Mouse (Mus musculus): ENCODE data around the gene Ctsa. TPM values are rescaled to one million over a fixed set of nuclear protein-coding genes. Genes with fewer than 3 reads are reported as not detected.
A peak's percentile ranks its signal among the peaks of the same experiment; 100 is the strongest.

Gene Ctsa
- total and polyA plus RNA-seq, 2 experiments, result 112 to 279 TPM

- H3K36me3 ChIP-seq (ENCODE audit: control insufficient read depth, insufficient read depth, low read length), result peaks cover 4% of the 10 kb centered on the region; the same call in 1 of the 2 replicates
- no peak overlapping the region for H3K4me3 ChIP-seq (ENCODE audit: insufficient read depth, low read depth, low read length)
- DNase-seq (ENCODE audit: extremely low read depth, low read depth, low spot score), result no peak
- WGBS, result 97% methylated on average over 1 of the region's 1 CpGs
- no peaks in the 10 kb centered on the region for H3K27me3 ChIP-seq (ENCODE audit: control insufficient read depth, insufficient read depth, low read length)
- peaks cover 9% of the 10 kb centered on the region for H3K79me2 ChIP-seq (ENCODE audit: control insufficient read depth, insufficient read depth, low read length)
- peaks cover 3% of the 10 kb centered on the region; the same call in 1 of the 2 replicates for H3K4me1 ChIP-seq (ENCODE audit: control insufficient read depth, insufficient read depth, low read length)
- no peak for TF ChIP-seq POLR2A (IDR thresholded peaks at IDR 0.05; ENCODE audit: extremely low read depth, insufficient read depth, low read length)
- no peak for TF ChIP-seq CTCF (IDR thresholded peaks at IDR 0.05; ENCODE audit: low read depth, low read length)
- no peak overlapping the region for H3K27ac ChIP-seq (replicated peaks; ENCODE audit: insufficient read depth, low read depth, low read length)
- H3K9ac ChIP-seq (ENCODE audit: low read depth, low read length), result no peak overlapping the region
These were observed 3.6 kb upstream of the Ctsa start for GRCm38 (mm10) chr2:164829090-164829489.

DNA sequence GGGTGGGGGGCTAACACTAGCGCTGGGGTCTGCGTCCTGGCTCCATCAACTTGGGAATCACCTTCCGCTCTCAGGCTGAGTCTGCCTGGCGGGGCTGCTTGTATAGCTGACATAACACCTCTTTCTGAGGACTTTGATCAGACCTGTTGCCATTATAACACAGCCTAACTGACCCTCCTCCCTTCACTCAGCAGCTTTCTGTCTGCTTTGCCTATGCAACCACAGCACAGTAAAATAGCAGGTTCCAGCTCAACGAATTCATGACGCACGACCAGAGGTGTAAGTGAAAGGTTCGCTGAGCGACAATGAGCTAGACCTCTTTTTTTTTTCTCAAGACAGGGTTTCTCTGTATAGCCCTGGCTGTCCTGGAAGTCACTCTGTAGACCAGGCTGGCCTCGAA is 1.6 kb upstream of the Ctsa start:
- no peak for TF ChIP-seq CTCF (IDR thresholded peaks at IDR 0.05; ENCODE audit: low read depth, low read length)
- TF ChIP-seq POLR2A (IDR thresholded peaks at IDR 0.05; ENCODE audit: extremely low read depth, insufficient read depth, low read length), result no peak
- Histone ChIP-seq H3K4me1 (ENCODE audit: control insufficient read depth, insufficient read depth, low read length) (peaks cover 7% of the 10 kb centered on the region; the same call in 1 of the 2 replicates), H3K27me3 (ENCODE audit: control insufficient read depth, insufficient read depth, low read length) (no peaks in the 10 kb centered on the region), H3K4me3 (ENCODE audit: insufficient read depth, low read depth, low read length) (no peak overlapping the region), H3K79me2 (ENCODE audit: control insufficient read depth, insufficient read depth, low read length) (no peaks in the 10 kb centered on the region; the same call in 1 of the 2 replicates), H3K9ac (ENCODE audit: low read depth, low read length) (no peak overlapping the region), H3K27ac (replicated peaks; ENCODE audit: insufficient read depth, low read depth, low read length) (no peak overlapping the region), H3K36me3 (ENCODE audit: control insufficient read depth, insufficient read depth, low read length) (no peaks in the 10 kb centered on the region)
- no peak for DNase-seq (ENCODE audit: extremely low read depth, low read depth, low spot score)
- 62% methylated on average over 10 of the region's 10 CpGs for WGBS

- DNase-seq (ENCODE audit: extremely low read depth, low read depth, low spot score), result no peak
- Histone ChIP-seq H3K79me2 (ENCODE audit: control insufficient read depth, insufficient read depth, low read length) (no peaks in the 10 kb centered on the region; the same call in 1 of the 2 replicates), H3K36me3 (ENCODE audit: control insufficient read depth, insufficient read depth, low read length) (no peaks in the 10 kb centered on the region), H3K4me3 (ENCODE audit: insufficient read depth, low read depth, low read length) (peak overlapping the region; percentile 62; the same call in 1 of the 2 replicates), H3K4me1 (ENCODE audit: control insufficient read depth, insufficient read depth, low read length) (peaks cover 7% of the 10 kb centered on the region; the same call in 1 of the 2 replicates), H3K27me3 (ENCODE audit: control insufficient read depth, insufficient read depth, low read length) (no peaks in the 10 kb centered on the region), H3K27ac (replicated peaks; ENCODE audit: insufficient read depth, low read depth, low read length) (no peak overlapping the region), H3K9ac (ENCODE audit: low read depth, low read length) (no peak overlapping the region)
- WGBS, result 67% methylated on average over 16 of the region's 16 CpGs
- TF ChIP-seq POLR2A (IDR thresholded peaks at IDR 0.05; ENCODE audit: extremely low read depth, insufficient read depth, low read length) (no peak), CTCF (IDR thresholded peaks at IDR 0.05; ENCODE audit: low read depth, low read length) (no peak)
These were observed 483 bp upstream of the Ctsa start for GRCm38 (mm10) chr2:164832032-164832747.

- TF ChIP-seq CTCF (IDR thresholded peaks at IDR 0.05; ENCODE audit: low read depth, low read length) (no peak), POLR2A (IDR thresholded peaks at IDR 0.05; ENCODE audit: extremely low read depth, insufficient read depth, low read length) (peak; percentile 63; the same call in 1 of the 2 replicates)
- WGBS, result under 1% methylated on average over 31 of the region's 31 CpGs
- Histone ChIP-seq H3K27me3 (ENCODE audit: control insufficient read depth, insufficient read depth, low read length) (no peaks in the 10 kb centered on the region), H3K27ac (replicated peaks; ENCODE audit: insufficient read depth, low read depth, low read length) (peak within 1 kb of the TSS; percentile 83), H3K4me1 (ENCODE audit: control insufficient read depth, insufficient read depth, low read length) (peaks cover 7% of the 10 kb centered on the region; the same call in 1 of the 2 replicates), H3K36me3 (ENCODE audit: control insufficient read depth, insufficient read depth, low read length) (peaks cover 4% of the 10 kb centered on the region; the same call in 1 of the 2 replicates), H3K79me2 (ENCODE audit: control insufficient read depth, insufficient read depth, low read length) (no peaks in the 10 kb centered on the region; the same call in 1 of the 2 replicates), H3K9ac (ENCODE audit: low read depth, low read length) (peak within 1 kb of the TSS; percentile 79), H3K4me3 (ENCODE audit: insufficient read depth, low read depth, low read length) (peak within 1 kb of the TSS; percentile 62)
- peak; percentile 86 for DNase-seq (ENCODE audit: extremely low read depth, low read depth, low spot score)
These were observed 764 bp downstream of the Ctsa start, which contains the start of gene Neurl2 for GRCm38 (mm10) chr2:164833314-164833959. TSS of gene Neurl2 (minus strand) at chr2:164833456.

DNA sequence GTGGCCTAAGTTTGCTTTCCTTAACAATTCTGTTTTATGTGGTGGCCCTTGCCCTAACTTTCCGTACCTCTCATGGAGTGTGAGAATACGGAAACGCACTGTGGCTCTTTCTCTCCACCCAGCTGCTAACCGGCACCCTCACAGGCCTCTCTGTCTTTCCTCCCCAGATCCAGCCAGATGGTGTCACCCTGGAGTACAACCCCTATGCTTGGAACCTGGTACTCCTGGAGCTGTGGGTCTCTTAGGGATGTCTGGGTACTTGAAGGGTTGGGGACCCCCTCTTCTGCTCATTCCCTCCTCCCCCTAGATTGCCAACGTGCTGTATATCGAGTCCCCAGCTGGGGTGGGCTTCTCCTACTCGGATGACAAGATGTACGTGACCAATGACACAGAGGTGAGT is 1.9 kb downstream of the Ctsa start:
- Histone ChIP-seq H3K79me2 (ENCODE audit: control insufficient read depth, insufficient read depth, low read length) (no peaks in the 10 kb centered on the region; the same call in 1 of the 2 replicates), H3K27me3 (ENCODE audit: control insufficient read depth, insufficient read depth, low read length) (no peaks in the 10 kb centered on the region), H3K9ac (ENCODE audit: low read depth, low read length) (peak overlapping the region; percentile 56), H3K4me1 (ENCODE audit: control insufficient read depth, insufficient read depth, low read length) (peaks cover 7% of the 10 kb centered on the region; the same call in 1 of the 2 replicates), H3K36me3 (ENCODE audit: control insufficient read depth, insufficient read depth, low read length) (peaks cover 12% of the 10 kb centered on the region), H3K4me3 (ENCODE audit: insufficient read depth, low read depth, low read length) (peak overlapping the region; percentile 62), H3K27ac (replicated peaks; ENCODE audit: insufficient read depth, low read depth, low read length) (peak overlapping the region; percentile 61)
- no peak for TF ChIP-seq POLR2A (IDR thresholded peaks at IDR 0.05; ENCODE audit: extremely low read depth, insufficient read depth, low read length)
- TF ChIP-seq CTCF (IDR thresholded peaks at IDR 0.05; ENCODE audit: low read depth, low read length), result peak; percentile 16; the same call in 1 of the 2 replicates
- DNase-seq (ENCODE audit: extremely low read depth, low read depth, low spot score), result peak; percentile 25
- WGBS, result 50% methylated on average over 8 of the region's 8 CpGs

Measured in liver, adult 2 months (tissue).